Mouse (Mus musculus) small intestine, adult 2 months (tissue): ENCODE measurements around the gene 4930470P17Rik.

Experiments used
- CTCF ChIP-seq: fragments of 200-500 bp; IDR thresholded peaks from 2 replicates; pipeline ENCODE4 v1.5.1; 2012; ENCODE audit warnings: low read depth, mild to moderate bottlenecking, control low read depth, inconsistent platforms, low read length, moderate library complexity, mixed read lengths; ENCODE audit not compliant: insufficient replicate concordance, insufficient read length; ENCODE audit errors: extremely low read depth
- POLR2A ChIP-seq: fragments of 200-500 bp; IDR thresholded peaks from 2 replicates; pipeline ENCODE4 v1.6.1; 2012; ENCODE audit warnings: low read depth, mild to moderate bottlenecking, control low read depth, inconsistent platforms, low read length, moderate library complexity

DNA sequence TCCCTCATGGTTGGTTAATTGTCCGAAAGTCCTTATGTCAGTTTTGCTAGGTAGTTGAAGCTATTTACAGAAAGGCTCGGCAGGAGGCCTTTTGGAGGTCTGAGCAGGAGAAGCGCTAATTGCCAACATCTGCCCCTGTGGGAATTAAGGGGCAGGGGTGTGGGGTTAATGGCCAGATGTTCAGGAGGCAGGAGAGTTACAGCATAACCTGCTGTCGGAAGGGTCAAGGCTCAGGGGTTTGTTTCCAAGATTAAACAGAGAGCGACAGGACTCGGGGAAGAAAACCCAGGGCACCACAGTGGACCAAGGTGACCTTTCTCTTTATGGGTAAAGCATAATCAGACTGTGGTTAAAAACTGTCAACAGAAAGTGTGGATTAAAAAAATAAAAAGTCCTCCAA lies 54.3 kb downstream of the 4930470P17Rik start:
- TF ChIP-seq CTCF: no peak
- TF ChIP-seq POLR2A: no peak
